Mouse (Mus musculus): ENCODE measurements at regions not wholly inside any gene's neighbourhood (a gene's known extent, or its start where the extent isn't known, plus 50 kb on each side); places are given as distances from the start of the nearest gene placed in this dataset.

DNA sequence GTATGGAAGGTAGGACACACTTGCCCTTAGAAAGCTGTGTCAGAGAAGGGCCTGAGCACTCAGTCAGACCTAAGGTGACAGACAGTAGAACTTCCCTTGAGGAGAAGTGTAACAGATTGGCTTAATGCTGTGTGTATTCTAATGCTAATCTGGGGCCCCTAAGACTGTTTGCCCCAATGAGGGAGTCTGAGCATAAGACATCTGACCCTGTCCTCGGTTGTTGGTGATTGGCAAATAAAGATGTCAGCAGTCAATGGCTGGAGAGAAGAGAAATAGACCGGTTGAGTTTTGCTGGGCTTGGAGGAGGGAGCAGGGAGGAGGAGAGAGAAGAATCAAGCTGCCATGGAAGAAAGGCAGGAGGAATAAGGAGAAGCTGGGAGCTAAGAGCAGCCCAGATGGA lies 147.0 kb upstream of the Rxfp2 start:
- TF ChIP-seq POLR2A (IDR thresholded peaks at IDR 0.05; ENCODE audit: control insufficient read depth, low read depth, low read length) (no peak), CTCF (IDR thresholded peaks at IDR 0.05; ENCODE audit: control insufficient read depth, insufficient read depth, insufficient replicate concordance, low read depth, low read length) (no peak)

All from testis, adult 2 months (tissue).